Mouse (Mus musculus): ENCODE results near the gene Fbxl17.

The Fbxl17 gene

DNA sequence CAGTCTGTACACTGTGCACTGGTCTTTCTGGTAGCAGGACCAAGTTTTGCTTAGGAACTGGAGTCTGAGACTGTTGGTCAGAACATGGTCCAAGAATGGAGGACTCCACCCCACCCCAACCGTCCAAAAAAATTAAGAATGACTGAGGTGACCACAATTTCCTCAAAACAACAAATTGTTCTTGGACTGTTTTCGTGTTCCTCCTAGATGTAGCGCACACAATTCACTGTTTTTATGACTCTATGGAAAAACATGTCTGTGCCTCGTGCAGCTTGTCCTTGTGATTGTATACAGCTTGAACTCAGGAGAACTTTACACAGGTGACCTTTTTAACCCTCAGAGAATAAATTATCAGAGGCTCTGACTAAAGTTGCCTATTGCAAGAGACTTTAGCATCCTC lies 220.7 kb downstream of the Fbxl17 start:
- DNase-seq (ENCODE audit: low spot score in 2 of 2), result no peak

- no peak for DNase-seq (ENCODE audit: low spot score in 2 of 2)
Measured at GRCm38 (mm10) chr17:63273353-63273752, 226.5 kb downstream of the Fbxl17 start.

- DNase-seq (ENCODE audit: low spot score in 2 of 2), result no peak
Measured at GRCm38 (mm10) chr17:63272914-63273313, 226.9 kb downstream of the Fbxl17 start.

- no peak for DNase-seq (ENCODE audit: low spot score in 2 of 2)
Measured at GRCm38 (mm10) chr17:63271000-63271399, 228.8 kb downstream of the Fbxl17 start.

GRCm38 (mm10) chr17:63270513-63270912 lies 229.3 kb downstream of the Fbxl17 start:
- DNase-seq (ENCODE audit: low spot score in 2 of 2), result no peak

DNA sequence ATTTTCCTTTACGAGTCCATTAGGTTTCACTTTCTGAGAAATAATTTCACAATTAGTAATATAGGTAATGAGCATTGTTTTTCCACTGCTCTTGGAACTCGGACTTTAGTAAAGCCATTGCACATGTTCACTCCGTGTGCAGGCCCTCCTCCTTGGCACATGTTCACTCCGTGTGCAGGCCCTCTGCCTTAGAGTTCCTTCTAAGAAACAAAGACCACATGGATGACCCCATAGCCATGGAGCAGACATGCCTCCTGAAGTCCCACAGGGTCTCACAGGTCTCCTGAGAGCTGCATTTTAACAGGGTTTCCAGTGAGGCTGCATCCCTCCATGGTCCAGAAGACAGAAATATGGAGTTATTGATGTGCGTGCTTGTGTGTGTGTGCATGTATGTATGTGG lies 237.1 kb downstream of the Fbxl17 start:
- no peak for DNase-seq (ENCODE audit: low spot score in 2 of 2)

GRCm38 (mm10) chr17:63261508-63262141 lies 238.2 kb downstream of the Fbxl17 start:
- no peak for DNase-seq (ENCODE audit: low spot score in 2 of 2)

GRCm38 (mm10) chr17:63259091-63259490 lies 240.7 kb downstream of the Fbxl17 start:
- no peak for DNase-seq (ENCODE audit: low spot score in 2 of 2)

- no peak for DNase-seq (ENCODE audit: low spot score in 2 of 2)
Measured at GRCm38 (mm10) chr17:63246144-63246619, 253.6 kb downstream of the Fbxl17 start.

DNA sequence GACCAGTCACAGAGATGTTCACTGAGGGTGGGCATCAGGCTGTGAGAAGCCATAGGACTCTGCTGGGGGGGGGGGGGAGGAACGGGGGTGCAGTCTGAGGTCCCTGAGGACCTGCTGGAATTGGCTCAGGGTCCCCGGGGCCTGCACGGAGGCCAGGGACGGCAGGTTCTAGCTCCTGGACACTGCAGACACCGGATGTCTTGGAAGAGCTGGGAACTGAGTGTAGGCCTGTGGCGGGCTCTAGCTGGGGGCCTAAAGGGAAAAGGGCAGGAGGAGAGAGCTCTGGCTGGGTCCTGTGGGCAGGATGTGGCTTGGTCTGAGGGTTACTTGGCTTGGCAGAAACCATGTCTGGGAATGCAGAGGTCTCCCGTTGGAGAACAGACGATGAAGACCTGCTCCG lies 254.3 kb downstream of the Fbxl17 start:
- no peak for DNase-seq (ENCODE audit: low spot score in 2 of 2)

DNA sequence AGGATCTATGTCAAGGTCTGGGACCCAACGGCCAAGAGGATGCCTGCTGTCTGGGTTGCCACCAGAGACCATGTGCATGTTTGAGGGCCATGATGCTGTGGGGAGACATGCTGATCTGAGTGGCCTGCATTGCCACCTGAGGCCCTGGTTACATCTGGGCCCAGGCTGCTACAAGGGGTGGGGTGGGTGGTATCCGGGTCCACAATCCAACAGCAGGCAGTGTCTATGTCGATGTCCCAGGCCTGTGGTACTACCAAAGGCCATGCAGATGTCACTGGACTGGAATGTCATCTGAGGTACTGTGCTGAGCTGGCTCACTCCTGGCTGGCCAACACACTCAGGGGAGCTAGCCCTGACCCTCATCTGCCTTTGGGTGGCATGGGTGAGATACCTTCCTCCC lies 257.1 kb downstream of the Fbxl17 start:
- DNase-seq (ENCODE audit: low spot score in 2 of 2), result no peak

- DNase-seq (ENCODE audit: low spot score in 2 of 2), result no peak
Measured at GRCm38 (mm10) chr17:63240731-63241106, 259.1 kb downstream of the Fbxl17 start.

DNA sequence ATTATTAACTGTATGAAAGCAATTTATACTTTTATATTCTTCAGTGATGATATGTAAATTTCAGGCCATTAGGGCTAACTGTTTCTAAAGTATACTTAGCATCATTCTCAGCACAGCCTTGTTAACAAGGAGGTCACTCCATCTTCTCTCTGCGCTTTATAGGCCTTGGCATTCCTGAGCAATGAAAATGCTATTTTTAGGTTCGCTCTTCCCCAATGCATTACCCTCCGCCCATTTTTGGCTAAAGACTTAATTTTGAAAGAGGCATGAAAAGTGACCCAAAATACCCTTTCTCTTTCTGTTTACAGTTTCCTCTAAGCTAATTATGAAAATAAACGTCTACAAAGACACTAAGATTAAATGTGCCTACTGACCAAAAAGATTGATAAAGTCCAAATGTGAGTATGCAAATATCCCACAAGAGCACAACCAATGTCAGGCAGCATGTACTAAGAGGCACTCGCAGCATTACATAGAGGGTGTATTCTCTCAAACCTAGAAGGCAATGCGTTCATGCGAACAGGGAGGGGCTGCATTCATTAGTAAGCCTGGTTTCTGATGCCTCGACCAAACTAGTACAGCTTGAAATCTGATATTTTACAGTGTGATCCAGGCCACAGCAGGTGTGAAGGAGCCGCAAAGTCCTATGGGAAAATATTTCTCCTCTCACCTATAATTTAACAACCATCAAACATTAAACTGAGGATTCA lies 259.6 kb downstream of the Fbxl17 start:
- DNase-seq (ENCODE audit: low spot score in 2 of 2), result no peak

DNA sequence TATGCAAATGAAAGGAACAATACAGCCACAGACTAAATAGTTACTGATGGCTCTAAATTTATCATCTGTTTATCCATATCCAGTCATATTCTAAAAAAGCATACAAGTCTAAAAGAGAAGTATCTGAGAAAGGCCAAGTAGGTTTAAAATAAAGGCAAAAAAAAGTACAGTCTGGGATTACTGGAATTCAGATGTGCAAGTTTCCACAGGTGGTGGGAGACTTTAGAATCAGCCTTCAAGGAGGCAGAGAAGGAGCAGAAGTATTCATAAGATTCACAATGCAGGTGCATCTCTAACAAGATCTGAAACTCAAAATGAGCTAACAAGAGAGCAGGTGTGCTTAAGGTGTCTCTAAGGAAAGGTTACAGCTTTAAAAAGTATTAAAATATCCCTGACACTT lies 263.0 kb downstream of the Fbxl17 start:
- DNase-seq (ENCODE audit: low spot score in 2 of 2), result no peak

DNA sequence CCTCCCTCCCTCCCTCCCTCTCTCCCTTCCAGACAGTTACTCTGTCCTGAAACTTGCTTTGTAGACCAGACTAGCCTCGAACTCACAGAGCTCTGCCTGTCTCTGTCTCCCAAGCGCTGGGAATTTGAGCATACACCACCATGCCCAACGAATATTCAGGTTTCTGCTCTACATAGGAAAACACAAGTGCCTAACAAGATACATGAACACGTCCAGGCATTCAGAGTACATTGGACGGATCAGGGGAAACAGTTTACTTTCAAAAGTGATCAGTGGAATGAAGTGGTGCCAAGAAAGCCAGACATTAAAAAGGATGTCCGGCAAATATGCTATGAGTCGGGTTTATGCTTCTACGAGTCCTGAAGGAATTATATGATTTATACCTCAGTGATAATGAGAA lies 263.6 kb downstream of the Fbxl17 start:
- no peak for DNase-seq (ENCODE audit: low spot score in 2 of 2)

GRCm38 (mm10) chr17:63235821-63236220 lies 264.0 kb downstream of the Fbxl17 start:
- no peak for DNase-seq (ENCODE audit: low spot score in 2 of 2)

DNA sequence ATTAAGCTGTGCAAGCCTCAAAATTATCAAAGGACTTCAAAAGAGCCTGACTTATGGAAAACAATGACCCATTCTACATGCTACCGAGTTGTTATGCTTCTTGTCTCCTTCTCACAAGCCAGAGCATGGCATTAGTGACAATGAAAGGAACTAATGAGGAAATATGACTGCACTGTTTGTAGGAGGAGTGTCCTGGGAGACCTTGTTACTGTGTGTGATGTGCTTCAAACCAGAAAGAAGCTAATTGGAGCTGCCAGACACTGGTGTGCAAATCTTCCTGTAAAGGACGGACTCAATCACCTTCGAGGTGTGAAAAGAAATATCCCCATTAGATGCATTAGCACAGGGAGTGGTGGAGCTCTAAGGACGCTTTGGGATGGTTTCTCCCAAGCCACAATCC lies 270.7 kb downstream of the Fbxl17 start:
- no peak for DNase-seq (ENCODE audit: low spot score in 2 of 2)

- DNase-seq (ENCODE audit: low spot score in 2 of 2), result no peak
Measured at GRCm38 (mm10) chr17:63226380-63226779, 273.4 kb downstream of the Fbxl17 start.

GRCm38 (mm10) chr17:63225959-63226358 lies 273.9 kb downstream of the Fbxl17 start:
- no peak for DNase-seq (ENCODE audit: low spot score in 2 of 2)

- DNase-seq (ENCODE audit: low spot score in 2 of 2), result no peak
Measured at GRCm38 (mm10) chr17:63223675-63224074, 276.1 kb downstream of the Fbxl17 start.

- no peak for DNase-seq (ENCODE audit: low spot score in 2 of 2)
Measured at GRCm38 (mm10) chr17:63221632-63222031, 278.2 kb downstream of the Fbxl17 start.

GRCm38 (mm10) chr17:63220821-63221220 lies 279.0 kb downstream of the Fbxl17 start:
- DNase-seq (ENCODE audit: low spot score in 2 of 2), result no peak

DNA sequence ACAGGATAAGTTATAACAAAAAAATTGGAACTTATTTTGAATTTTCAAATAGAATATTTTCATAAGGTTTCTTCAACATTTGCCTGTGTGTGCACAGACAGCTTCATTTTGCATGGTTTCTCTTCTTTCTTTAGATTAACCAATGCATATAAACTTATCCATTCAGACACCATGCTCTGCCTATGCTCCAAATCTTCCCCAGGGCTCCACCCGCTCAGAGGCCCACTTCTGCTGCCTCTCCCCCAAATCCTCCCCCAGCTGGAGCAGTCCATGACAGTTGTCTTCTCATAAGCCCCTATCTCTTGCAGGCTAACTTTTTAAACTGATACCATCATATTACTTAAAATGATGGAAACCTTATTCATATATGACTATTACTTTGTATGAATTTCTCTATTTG lies 282.8 kb downstream of the Fbxl17 start:
- no peak for DNase-seq (ENCODE audit: low spot score in 2 of 2)

DNA sequence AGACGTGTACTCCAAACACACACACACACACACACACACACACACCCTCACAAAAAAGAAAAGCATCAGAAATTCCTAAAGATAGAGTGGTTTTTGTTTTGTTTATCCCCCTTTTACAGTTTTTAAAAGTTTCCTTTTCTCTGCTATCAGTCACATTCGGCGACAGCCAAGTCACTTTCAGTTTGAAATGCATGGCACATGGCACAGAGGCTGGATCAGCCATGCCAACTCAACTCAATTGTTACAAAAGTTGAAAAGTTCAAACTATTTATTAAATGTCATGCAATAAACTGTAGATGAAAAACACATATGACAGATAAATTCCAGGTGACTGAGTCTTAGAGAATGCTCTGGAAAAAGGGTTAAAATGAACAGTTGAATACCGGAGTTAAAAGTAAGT lies 287.8 kb downstream of the Fbxl17 start:
- no peak for DNase-seq (ENCODE audit: low spot score in 2 of 2)
